Mouse (Mus musculus): ENCODE results near the gene Serpina9. TPM values are rescaled to one million over a fixed set of nuclear protein-coding genes. Genes with fewer than 3 reads are reported as not detected.

The Serpina9 gene
- 0.73 and 1.8 TPM in 2 replicates for polyA plus RNA-seq (2012; rRNA removed)

DNA sequence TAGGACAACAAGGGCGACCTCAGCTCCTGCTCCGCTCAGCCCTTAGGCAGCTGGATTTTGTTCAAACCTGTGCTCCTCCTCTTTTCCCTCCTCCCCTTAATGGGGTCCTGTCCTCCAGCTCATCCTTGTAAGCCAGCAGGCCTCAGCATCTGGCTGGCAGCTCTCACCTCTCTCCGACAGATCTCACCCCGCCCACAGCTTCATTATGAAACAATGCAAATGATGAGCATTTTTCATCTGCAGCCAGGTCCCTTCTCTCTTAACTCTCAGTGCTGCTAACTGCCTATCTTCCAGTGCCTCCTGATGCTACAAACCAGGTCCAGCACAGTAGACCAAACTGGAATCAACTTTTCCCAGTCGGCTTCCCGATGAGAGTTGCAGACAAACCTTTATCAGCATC is at the start of gene Serpina9:
Serpina9 (minus strand) TSS at position 136 of the 400 bp plus-strand sequence.

DNA sequence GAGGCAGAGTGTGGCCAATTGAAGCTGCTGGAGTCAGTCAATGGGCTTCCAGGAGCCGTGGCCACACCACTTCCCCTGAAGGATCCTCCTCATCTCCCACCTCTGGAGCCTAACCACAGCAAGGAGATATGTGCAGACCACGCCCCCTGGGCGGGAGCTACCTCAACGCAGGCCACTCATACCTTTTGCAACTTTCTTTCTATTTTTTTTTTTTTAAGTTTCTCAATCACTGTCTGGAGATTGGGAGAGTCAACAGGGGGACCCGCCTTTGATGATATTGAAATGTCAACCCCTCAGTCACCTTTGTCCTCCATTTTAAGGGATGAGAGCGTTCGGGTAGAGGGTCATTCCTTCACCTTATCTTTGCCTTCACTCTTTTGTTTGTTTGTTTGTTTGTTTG is 30.8 kb upstream of the Serpina9 start, which contains the start of gene Serpina12:
Serpina12 (minus strand) TSS at position 101 of the 400 bp plus-strand sequence.

DNA sequence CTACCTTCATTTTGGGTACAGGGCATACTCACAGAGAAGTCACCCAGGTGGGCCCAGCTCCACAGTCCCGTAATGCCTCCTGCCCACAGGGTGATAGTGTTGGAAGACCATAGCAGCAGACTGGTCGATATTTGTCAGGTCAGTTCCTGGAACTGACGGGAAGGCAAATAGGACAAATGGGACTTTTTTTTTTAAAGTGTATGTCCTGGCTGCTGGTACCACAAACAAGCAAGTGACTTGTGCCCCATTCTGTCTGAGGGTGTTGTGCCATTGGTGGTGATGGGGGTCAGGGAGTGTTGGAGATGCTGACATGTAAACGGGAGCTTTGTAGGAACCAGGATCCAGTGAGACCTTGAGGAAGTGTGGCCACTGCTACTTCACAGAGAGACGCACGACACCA is 23.7 kb downstream of the Serpina9 start, which contains the start of gene Serpina11:
Serpina11 (minus strand) TSS at position 101 of the 400 bp plus-strand sequence.

DNA sequence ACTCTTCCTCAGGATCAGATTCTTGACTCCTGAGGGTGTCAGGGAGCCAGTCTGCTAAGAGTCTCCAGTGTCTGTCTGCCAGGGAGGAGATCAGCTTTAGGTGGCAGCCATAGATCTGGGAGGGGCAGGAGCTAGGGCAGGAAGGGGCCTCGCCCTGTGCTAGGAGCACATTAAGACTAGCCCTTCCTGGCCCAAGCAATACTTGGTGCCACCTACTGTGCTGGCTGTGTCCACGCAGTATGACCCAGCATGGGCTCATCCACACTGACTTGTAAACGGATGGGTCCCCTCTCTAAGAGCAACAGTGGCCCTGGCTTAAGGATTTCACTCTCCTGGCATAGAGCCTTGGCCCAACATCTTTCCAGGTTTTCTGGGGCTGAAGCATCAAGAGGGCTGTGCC is 54.8 kb downstream of the Serpina9 start, which contains the start of gene Serpina1e:
Serpina1e (minus strand) TSS at position 178 of the 400 bp plus-strand sequence.

Other genes with a start within 250 kb of the Serpina9 start
- 0.31 TPM in 1 of 2 replicates, not detected in the other for gene Serpina1d, start 240.2 kb downstream of the Serpina9 start, polyA plus RNA-seq (2012; rRNA removed)
- gene Serpina1b, start 183.4 kb downstream of the Serpina9 start, polyA plus RNA-seq (2012; rRNA removed): 0.69 and 1.6 TPM in 2 replicates
- gene Serpina1a, start 150.2 kb downstream of the Serpina9 start, polyA plus RNA-seq (2012; rRNA removed): 0.70 and 1.6 TPM in 2 replicates
- 0.96 TPM in 1 of 2 replicates, not detected in the other for gene Serpina1c, start 108.9 kb downstream of the Serpina9 start, polyA plus RNA-seq (2012; rRNA removed)
- 1.8 TPM in 1 of 2 replicates, not detected in the other for gene Serpina1e, start 54.8 kb downstream of the Serpina9 start, polyA plus RNA-seq (2012; rRNA removed)
- 0.13 and 0.48 TPM in 2 replicates for gene Serpina11, start 23.8 kb downstream of the Serpina9 start, polyA plus RNA-seq (2012; rRNA removed)
- gene Serpina12, start 30.7 kb upstream of the Serpina9 start, polyA plus RNA-seq (2012; rRNA removed): 0.70 and 2.3 TPM in 2 replicates
- gene Serpina5, start 87.4 kb upstream of the Serpina9 start, polyA plus RNA-seq (2012; rRNA removed): not detected in 2 replicates
- gene Serpina3a, start 99.0 kb upstream of the Serpina9 start, polyA plus RNA-seq (2012; rRNA removed): not detected in 2 replicates
- gene Serpina3b, start 114.2 kb upstream of the Serpina9 start, polyA plus RNA-seq (2012; rRNA removed): 0.10 TPM in 1 of 2 replicates, not detected in the other
- 0.11 and 0.25 TPM in 2 replicates for gene Serpina3c, start 140.1 kb upstream of the Serpina9 start, polyA plus RNA-seq (2012; rRNA removed)
- gene Serpina3f, start 200.8 kb upstream of the Serpina9 start, polyA plus RNA-seq (2012; rRNA removed): 0.04 and 0.12 TPM in 2 replicates
- gene Serpina3g, start 222.5 kb upstream of the Serpina9 start, polyA plus RNA-seq (2012; rRNA removed): 1.2 TPM in 2 replicates
- gene Serpina3i, start 249.4 kb upstream of the Serpina9 start, polyA plus RNA-seq (2012; rRNA removed): 0.05 and 0.08 TPM in 2 replicates

Data from stomach, adult 2 months (tissue).